8 mouse cellular contexts compared by ENCODE assay signal in genomic region chr2:181693339-181694280, GRCm38 (mm10). TPM values are rescaled to one million over a fixed set of nuclear protein-coding genes. Genes with fewer than 3 reads are reported as not detected.
DNase-seq lines count a peak whose midpoint lies in the region; ATAC-seq lines count a peak whose summit lies in the region.

Gene Rgs19, minus strand, starts transcription at chr2:181693977.

- ATAC-seq in hindbrain, embryonic 13.5 days (ENCODE audit: low FRiP score) = peak; percentile 83

- peak; percentile 91 for DNase-seq in Muller cell, postnatal 12 days (ENCODE audit: inconsistent ontology term)
- DNase-seq in cerebellum, postnatal 14 days = peak; percentile 74 to 84
- DNase-seq in frontal cortex, postnatal 25 days (ENCODE audit: low spot score in 2 of 2) = peak; percentile 59 to 69
- DNase-seq in left cerebral cortex, adult 11 months (ENCODE audit: low spot score) = peak; percentile 62
- DNase-seq in lung, postnatal 4 days = peak; percentile 89 to 93
- peak; percentile 86 for DNase-seq in right cerebral cortex, adult 18-20 months
- peak; percentile 78 for DNase-seq in urinary bladder, postnatal 14 days (ENCODE audit: low spot score)

- H3K9me3 ChIP-seq in hindbrain, embryonic 13.5 days = no peaks in the 10 kb centered on the region

- H3K36me3 ChIP-seq in hindbrain, embryonic 13.5 days = peaks cover 18% of the 10 kb centered on the region

- H3K27ac ChIP-seq in hindbrain, embryonic 13.5 days = peak within 1 kb of the TSS; percentile 80

- peak within 1 kb of the TSS; percentile 93 for H3K4me2 ChIP-seq in hindbrain, embryonic 13.5 days

- peak within 1 kb of the TSS; percentile 88 for H3K9ac ChIP-seq in hindbrain, embryonic 13.5 days

- peak within 1 kb of the TSS; percentile 66 for H3K4me3 ChIP-seq in hindbrain, embryonic 13.5 days

- H3K27me3 ChIP-seq in hindbrain, embryonic 13.5 days = peaks cover 6% of the 10 kb centered on the region; the same call in 1 of the 2 replicates

- H3K4me1 ChIP-seq in hindbrain, embryonic 13.5 days (replicated peaks) = peaks cover 22% of the 10 kb centered on the region

- WGBS in hindbrain, embryonic 13.5 days = 1% methylated on average over 74 of the region's 75 CpGs

RNA-seq across cellular contexts. Expression of gene Rgs19, which starts in this region (rescaled TPM):
- polyA plus RNA-seq in hindbrain, embryonic 13.5 days (2015; fragmentation: Nextera tagmentation; extraction: Ambion mirVana) = 43.6 and 44.4 TPM in 2 replicates

Comparison
In these comparisons a context has a peak if more than half of its experiments do, and no peak if none do; other contexts are left out.
1. Peak in every context shown above with its lines: DNase-seq, ATAC-seq, H3K4me3 ChIP-seq and H3K27ac ChIP-seq.